Mouse (Mus musculus) kidney, embryonic 14.5 days (tissue): ENCODE measurements around the gene Ctdspl. TPM values are rescaled to one million over a fixed set of nuclear protein-coding genes. Genes with fewer than 3 reads are reported as not detected.

ENCODE experiments used
- ATAC-seq: fragments of 200-750 bp; cut with Nextera tagmentation; 2 replicates; pipeline ENCODE4 v1.8.0; 2017; ENCODE audit warnings: moderate number of reproducible peaks, mild to moderate bottlenecking, moderate TSS enrichment, moderate library complexity; ENCODE audit not compliant: low FRiP score, low TSS enrichment
- H3K27ac ChIP-seq: fragments of 300-500 bp; sonication (generic); 2 replicates; pipeline ENCODE4 v1.5.1; 2014; ENCODE audit warnings: low read depth, mild to moderate bottlenecking, low read length, moderate library complexity, mixed read lengths
- H3K27me3 ChIP-seq: fragments of 300-500 bp; sonication (generic); 2 replicates; pipeline ENCODE4 v1.6.1; 2014; ENCODE audit warnings: mild to moderate bottlenecking, low read length; ENCODE audit not compliant: control insufficient read depth, insufficient read depth
- H3K36me3 ChIP-seq: fragments of 300-500 bp; sonication (generic); 2 replicates; pipeline ENCODE4 v1.6.1; 2014; ENCODE audit warnings: low read length, mixed read lengths; ENCODE audit not compliant: control insufficient read depth, insufficient read depth
- H3K4me1 ChIP-seq: fragments of 300-500 bp; sonication (generic); 2 replicates; pipeline ENCODE4 v1.6.1; 2014; ENCODE audit warnings: low read length, mixed read lengths; ENCODE audit not compliant: control insufficient read depth, insufficient read depth
- H3K4me2 ChIP-seq: fragments of 300-500 bp; sonication (generic); replicated peaks from 2 replicates; pipeline ENCODE4 v1.6.1; 2014; ENCODE audit warnings: low read depth, mild to moderate bottlenecking, low read length
- H3K4me3 ChIP-seq: fragments of 300-500 bp; sonication (generic); 2 replicates; pipeline ENCODE4 v1.5.1; 2014; ENCODE audit warnings: mild to moderate bottlenecking, low read length
- H3K9ac ChIP-seq: fragments of 300-500 bp; sonication (generic); 2 replicates; pipeline ENCODE4 v1.6.1; 2014; ENCODE audit warnings: low read depth, mild to moderate bottlenecking, low read length, moderate library complexity
- H3K9me3 ChIP-seq: fragments of 300-500 bp; sonication (generic); 2 replicates; pipeline ENCODE4 v1.6.1; 2016; ENCODE audit warnings: low read length; ENCODE audit not compliant: control insufficient read depth
- WGBS: fragments of 180-500 bp; shearing (Covaris S2); extraction: QIAGEN DNeasy Blood & Tissue Kit; methylation state at CpG from one replicate; pipeline ENCODE4 v1.1.7; 2014; 5-methylcytosine and 5-hydroxymethylcytosine counted together
- polyA plus RNA-seq: library from polyadenylated mRNA; unstranded; fragments of >200 nt; fragmentation: Nextera tagmentation; extraction: Ambion mirVana; gene quantifications from 2 replicates; pipeline ENCODE4 v1.2.1, GENCODE M21; 2014

The Ctdspl gene
- polyA plus RNA-seq, 1 experiment from 2014 or later: 31.2 TPM

GRCm38 (mm10) chr9:118991750-118992585, 65.7 kb downstream of the Ctdspl start:
- Histone ChIP-seq H3K4me3 (no peak overlapping the region), H3K4me1 (peaks cover 24% of the 10 kb centered on the region), H3K4me2 (no peak overlapping the region), H3K9ac (no peak overlapping the region), H3K36me3 (no peaks in the 10 kb centered on the region), H3K27me3 (no peaks in the 10 kb centered on the region), H3K27ac (no peak overlapping the region), H3K9me3 (no peaks in the 10 kb centered on the region)
- WGBS: 88% methylated on average over 21 of the region's 21 CpGs
- no peak for ATAC-seq

- Histone ChIP-seq H3K9ac (no peak overlapping the region), H3K36me3 (no peaks in the 10 kb centered on the region), H3K4me1 (peaks cover 18% of the 10 kb centered on the region), H3K4me3 (no peak overlapping the region), H3K27ac (no peak overlapping the region), H3K4me2 (no peak overlapping the region), H3K27me3 (no peaks in the 10 kb centered on the region), H3K9me3 (no peaks in the 10 kb centered on the region)
- WGBS: 84% methylated on average over 5 of the region's 5 CpGs
- no peak for ATAC-seq
Measured at GRCm38 (mm10) chr9:118992586-118992955, 66.3 kb downstream of the Ctdspl start.

GRCm38 (mm10) chr9:118994524-118995227, 68.4 kb downstream of the Ctdspl start:
- H3K4me2 ChIP-seq: no peak overlapping the region
- no peaks in the 10 kb centered on the region for H3K27me3 ChIP-seq
- no peaks in the 10 kb centered on the region for H3K9me3 ChIP-seq
- no peak overlapping the region for H3K27ac ChIP-seq
- no peak overlapping the region for H3K4me3 ChIP-seq
- 73% methylated on average over 12 of the region's 12 CpGs for WGBS
- H3K4me1 ChIP-seq: peaks cover 12% of the 10 kb centered on the region
- H3K36me3 ChIP-seq: no peaks in the 10 kb centered on the region
- no peak for ATAC-seq
- H3K9ac ChIP-seq: no peak overlapping the region

GRCm38 (mm10) chr9:118995539-118995938, 69.3 kb downstream of the Ctdspl start:
- Histone ChIP-seq H3K9ac (no peak overlapping the region), H3K36me3 (no peaks in the 10 kb centered on the region), H3K4me2 (no peak overlapping the region), H3K9me3 (no peaks in the 10 kb centered on the region), H3K4me3 (no peak overlapping the region), H3K27me3 (no peaks in the 10 kb centered on the region), H3K27ac (no peak overlapping the region), H3K4me1 (peaks cover 12% of the 10 kb centered on the region)
- WGBS: 80% methylated on average over 6 of the region's 6 CpGs
- 0 out of 2 replicates have a peak, but pooled peaks have one; percentile 8 for ATAC-seq

GRCm38 (mm10) chr9:118997241-118997640, 71.0 kb downstream of the Ctdspl start:
- Histone ChIP-seq H3K4me3 (no peak overlapping the region), H3K9ac (no peak overlapping the region), H3K4me2 (no peak overlapping the region), H3K36me3 (no peaks in the 10 kb centered on the region), H3K4me1 (peaks cover 13% of the 10 kb centered on the region), H3K9me3 (no peaks in the 10 kb centered on the region), H3K27ac (no peak overlapping the region), H3K27me3 (no peaks in the 10 kb centered on the region)
- WGBS: 96% methylated on average over 6 of the region's 6 CpGs
- ATAC-seq: no peak

GRCm38 (mm10) chr9:119000196-119000595, 73.9 kb downstream of the Ctdspl start:
- no peak for ATAC-seq
- no peak overlapping the region for H3K9ac ChIP-seq
- no peak overlapping the region for H3K4me2 ChIP-seq
- WGBS: 28% methylated on average over 6 of the region's 6 CpGs
- no peak overlapping the region for H3K4me3 ChIP-seq
- no peaks in the 10 kb centered on the region for H3K36me3 ChIP-seq
- no peak overlapping the region for H3K27ac ChIP-seq
- H3K9me3 ChIP-seq: no peaks in the 10 kb centered on the region
- H3K27me3 ChIP-seq: no peaks in the 10 kb centered on the region
- H3K4me1 ChIP-seq: peaks cover 28% of the 10 kb centered on the region

- WGBS: 60% methylated on average over 17 of the region's 17 CpGs
- Histone ChIP-seq H3K27ac (0 out of 2 replicates have a peak overlapping the region, but pooled peaks have one; percentile 27), H3K4me3 (no peak overlapping the region), H3K4me2 (no peak overlapping the region), H3K9ac (no peak overlapping the region), H3K4me1 (peaks cover 24% of the 10 kb centered on the region), H3K27me3 (no peaks in the 10 kb centered on the region), H3K9me3 (no peaks in the 10 kb centered on the region), H3K36me3 (no peaks in the 10 kb centered on the region)
- ATAC-seq: peak; percentile 42; the same call in 1 of the 2 replicates
Measured at GRCm38 (mm10) chr9:119002267-119002666, 76.0 kb downstream of the Ctdspl start.

GRCm38 (mm10) chr9:119003990-119004702, 77.9 kb downstream of the Ctdspl start:
- ATAC-seq: no peak; the same call in 1 of the 2 replicates
- no peaks in the 10 kb centered on the region for H3K27me3 ChIP-seq
- no peak overlapping the region for H3K4me2 ChIP-seq
- 77% methylated on average over 23 of the region's 23 CpGs for WGBS
- no peak overlapping the region for H3K27ac ChIP-seq
- peaks cover 36% of the 10 kb centered on the region for H3K4me1 ChIP-seq
- no peak overlapping the region for H3K9ac ChIP-seq
- H3K9me3 ChIP-seq: no peaks in the 10 kb centered on the region
- H3K36me3 ChIP-seq: no peaks in the 10 kb centered on the region
- no peak overlapping the region for H3K4me3 ChIP-seq
